Mouse (Mus musculus): ENCODE results near the gene Xpnpep3.

GRCm38 (mm10) chr15:81386327-81386726 is 13.6 kb upstream of the Xpnpep3 start:
- TF ChIP-seq CTCF (IDR thresholded peaks at IDR 0.05; ENCODE audit: control insufficient read depth, insufficient read depth, insufficient replicate concordance, low read depth, low read length) (no peak), POLR2A (IDR thresholded peaks at IDR 0.05; ENCODE audit: control insufficient read depth, low read depth, low read length) (no peak)
